Mouse (Mus musculus) kidney, adult 9 months (tissue): ENCODE data around the gene Efnb3.
A peak's percentile ranks its signal among the peaks of the same experiment; 100 is the strongest.

Source experiments
- DNase-seq: peaks from one replicate; pipeline ENCODE4 v3.0.0; 2022

Gene Efnb3

GRCm38 (mm10) chr11:69582230-69582805, 22.3 kb upstream of the Efnb3 start:
- DNase-seq: no peak

DNA sequence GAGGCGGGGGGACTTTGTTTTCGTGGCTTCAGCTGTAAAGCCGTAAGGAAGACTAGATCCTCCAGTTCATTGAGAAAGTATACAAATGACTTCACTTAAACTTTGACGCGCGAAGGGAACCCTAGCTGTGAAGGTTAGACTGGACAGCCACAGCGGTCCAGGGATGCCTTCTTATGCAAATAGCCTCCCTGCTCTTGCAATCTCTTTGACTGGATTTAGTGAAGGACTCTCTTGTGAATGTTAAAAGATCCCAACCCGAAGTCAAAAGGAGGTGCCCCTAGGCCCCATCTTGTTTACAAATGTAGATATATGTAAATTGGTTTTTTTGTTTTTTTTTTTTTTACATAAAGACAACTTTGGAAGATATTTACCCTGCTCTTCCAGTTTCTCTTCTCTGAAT, 21.8 kb upstream of the Efnb3 start:
- no peak for DNase-seq

DNA sequence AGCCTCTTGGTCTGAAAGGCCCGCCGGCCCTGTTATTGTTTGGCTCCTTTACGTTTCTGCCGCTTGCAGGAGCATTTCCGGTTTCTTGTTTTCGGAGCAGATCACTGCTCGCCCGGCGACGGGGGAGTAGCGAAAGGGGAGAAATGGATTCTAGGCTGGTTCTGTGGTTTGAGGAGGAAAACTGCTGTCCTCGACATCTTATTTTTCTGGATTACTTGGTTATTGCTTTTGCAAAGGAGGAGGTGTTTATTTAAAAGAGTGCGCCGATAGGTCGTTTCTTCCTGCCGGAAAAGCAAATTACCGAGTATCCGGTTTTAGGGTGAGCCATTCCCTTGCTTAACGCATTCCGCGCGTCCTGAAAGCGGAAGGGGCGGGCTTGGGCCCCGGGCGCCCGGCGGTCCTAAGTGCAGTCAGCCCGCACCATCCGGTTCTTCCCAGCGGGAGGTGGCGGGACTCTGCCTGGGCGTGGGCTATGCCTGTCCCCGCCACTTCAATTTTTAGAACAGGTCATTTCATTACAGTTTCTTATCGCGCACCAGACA, 21.2 kb upstream of the Efnb3 start:
- peak; percentile 96 for DNase-seq

DNA sequence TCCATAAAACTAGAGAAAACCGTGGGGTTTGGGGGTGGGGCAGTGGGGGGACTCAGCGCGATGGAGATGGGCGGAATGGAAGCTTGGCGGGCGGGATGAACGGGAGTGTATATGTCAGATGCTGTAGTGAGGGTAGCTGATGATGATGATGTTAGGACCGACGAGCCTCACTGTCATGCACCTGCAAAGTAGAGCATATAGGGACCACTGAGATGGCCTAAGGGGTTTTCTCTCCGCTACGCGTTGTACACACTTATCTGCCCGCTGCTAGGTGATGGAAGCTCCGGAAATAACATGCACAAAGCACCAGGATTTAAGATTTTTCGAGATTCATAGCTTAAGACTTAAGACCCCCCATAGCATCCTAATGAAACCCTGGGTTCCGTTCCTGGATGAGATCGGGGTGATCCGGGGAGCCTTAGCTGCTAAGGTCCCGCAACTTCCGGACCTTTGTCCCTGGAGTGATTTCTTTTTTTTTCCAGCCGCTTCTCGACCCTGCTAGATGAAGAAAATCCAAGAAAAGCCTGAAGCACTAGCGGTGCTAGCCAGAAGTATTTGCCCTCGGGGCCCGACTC, 20.7 kb upstream of the Efnb3 start:
- DNase-seq: no peak

- DNase-seq: peak; percentile 98
Observed at GRCm38 (mm10) chr11:69580091-69580514, 20.1 kb upstream of the Efnb3 start, which contains the start of the genes Wrap53 and Trp53. TSS of gene Wrap53 (minus strand) at chr11:69580255. TSS of gene Trp53 (plus strand) at chr11:69580359.

- peak; percentile 99 for DNase-seq
Observed at GRCm38 (mm10) chr11:69579128-69580017, 19.4 kb upstream of the Efnb3 start.

DNA sequence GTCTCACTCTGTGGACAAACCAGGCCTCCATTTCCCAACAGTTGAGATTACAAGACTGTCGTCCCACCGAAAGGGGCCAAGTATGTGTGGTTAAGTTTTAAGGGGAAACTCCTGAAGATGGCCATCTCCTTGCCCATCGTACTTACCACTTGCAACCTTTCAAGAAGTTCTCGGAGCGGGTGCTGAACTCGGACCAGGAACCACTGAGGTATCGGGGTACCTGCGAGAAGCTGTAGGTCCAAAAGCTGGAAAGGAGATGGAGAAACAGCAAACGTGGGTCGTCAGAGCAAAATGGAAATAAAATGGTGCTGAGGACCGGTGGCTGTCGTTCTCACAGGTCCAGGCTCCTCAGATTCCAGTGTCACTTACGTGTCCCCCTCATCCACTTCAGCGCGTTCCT, 18.3 kb upstream of the Efnb3 start:
- no peak for DNase-seq

DNA sequence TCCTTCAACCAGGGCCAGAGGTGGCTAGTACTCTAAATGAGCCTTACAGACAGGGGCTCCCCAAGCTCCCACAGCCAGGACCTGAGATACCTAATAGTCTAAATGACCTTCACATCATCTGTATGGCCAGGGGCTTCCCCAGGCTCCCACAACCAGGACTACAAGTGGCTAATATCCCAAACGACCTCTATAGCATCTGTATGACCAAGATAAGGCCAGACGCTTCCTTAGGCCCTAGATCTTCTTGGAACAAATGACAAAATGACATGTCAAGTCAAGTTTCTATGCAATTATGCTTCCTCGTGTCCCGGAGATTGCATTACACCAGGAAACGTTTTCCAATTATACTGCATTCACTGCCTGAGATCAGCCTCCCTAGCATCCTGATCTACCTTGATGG, 16.3 kb upstream of the Efnb3 start:
- DNase-seq: no peak

DNA sequence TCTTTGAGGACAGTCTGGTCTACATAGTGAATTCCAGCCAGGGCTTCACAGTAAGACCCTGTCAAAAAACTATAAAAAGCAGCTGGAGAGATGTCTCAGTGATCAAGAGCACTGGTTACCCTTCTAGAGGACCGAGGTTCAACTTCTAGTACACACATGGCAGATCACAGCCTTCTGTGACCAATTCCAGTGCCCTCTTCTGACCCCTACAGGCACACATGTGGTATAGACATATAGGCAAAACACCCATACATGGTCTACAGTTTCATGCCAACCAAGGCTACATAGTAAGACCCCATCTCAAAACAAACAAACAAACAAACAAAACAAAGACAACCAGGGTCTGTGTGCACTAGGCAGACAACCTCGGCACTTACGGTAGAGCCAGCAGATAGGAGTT, 15.2 kb upstream of the Efnb3 start:
- no peak for DNase-seq

DNA sequence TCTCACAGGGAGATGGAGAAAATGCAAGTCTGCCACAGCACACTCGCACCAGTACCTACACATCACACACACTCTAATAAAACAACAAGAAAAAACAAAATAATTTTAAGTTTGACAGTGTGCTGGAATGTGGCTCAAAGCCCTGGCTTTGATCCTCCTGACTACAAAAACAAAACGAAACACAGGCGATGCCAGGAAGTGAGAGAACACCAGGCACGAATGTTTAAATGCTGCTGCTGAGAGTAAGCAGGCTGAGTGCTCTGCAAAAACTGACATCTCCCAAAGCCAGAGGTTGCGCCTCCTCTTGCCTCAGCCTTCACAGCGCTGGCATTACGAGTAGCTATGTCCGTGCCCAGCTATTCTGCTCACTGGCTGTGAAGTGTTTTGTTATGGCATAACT, 5.1 kb upstream of the Efnb3 start:
- no peak for DNase-seq

- DNase-seq: no peak
Observed at GRCm38 (mm10) chr11:69564391-69564790, 4.4 kb upstream of the Efnb3 start.

- no peak for DNase-seq
Observed at GRCm38 (mm10) chr11:69563373-69563772, 3.4 kb upstream of the Efnb3 start.

DNA sequence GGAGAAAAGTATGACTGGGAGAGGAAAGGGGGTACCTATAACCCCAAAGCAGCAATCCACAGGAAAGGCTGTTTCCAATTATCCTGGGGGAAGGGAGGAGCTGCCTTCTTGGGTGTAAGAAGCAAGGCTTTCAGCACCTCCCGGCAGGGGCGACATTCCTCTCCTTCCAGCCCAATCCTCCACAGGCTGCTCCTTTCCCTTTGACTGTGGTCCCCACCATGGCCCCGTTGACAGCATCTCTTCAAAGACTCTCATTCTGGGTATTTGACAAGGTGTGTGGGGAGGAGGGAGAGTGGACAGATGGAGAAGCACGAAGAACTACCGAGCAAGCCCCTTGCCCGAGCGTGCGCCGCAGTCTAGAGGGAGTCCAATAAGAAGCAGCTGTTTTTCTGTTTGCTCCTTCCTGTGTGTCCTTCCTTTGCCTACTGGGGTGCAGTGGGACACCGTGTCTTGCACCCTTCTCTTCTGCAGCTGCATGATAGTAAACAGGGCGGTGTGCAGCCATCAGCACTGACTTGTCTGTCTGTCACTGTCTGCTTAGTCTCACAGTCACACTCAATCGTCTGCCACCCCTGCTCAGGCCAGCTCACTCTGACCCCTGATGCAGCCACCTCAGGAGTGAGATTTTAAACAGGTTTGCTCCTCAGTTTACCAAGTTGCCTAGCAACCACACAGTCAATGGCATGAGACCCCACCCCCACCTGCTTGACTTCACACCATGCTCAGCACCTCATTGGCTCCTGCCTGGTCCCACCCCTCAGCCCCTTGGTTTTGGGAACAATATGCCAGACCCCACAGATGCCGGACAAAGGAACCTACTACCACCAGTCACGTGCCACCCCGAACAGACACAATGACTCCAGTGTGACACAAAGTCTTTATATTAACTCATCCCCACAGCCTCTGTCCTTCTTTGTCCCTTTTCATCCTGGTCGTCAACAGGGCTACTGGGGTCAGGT, 1.2 kb upstream of the Efnb3 start:
- no peak for DNase-seq

GRCm38 (mm10) chr11:69559183-69559582, 822 bp downstream of the Efnb3 start:
- DNase-seq: no peak

DNA sequence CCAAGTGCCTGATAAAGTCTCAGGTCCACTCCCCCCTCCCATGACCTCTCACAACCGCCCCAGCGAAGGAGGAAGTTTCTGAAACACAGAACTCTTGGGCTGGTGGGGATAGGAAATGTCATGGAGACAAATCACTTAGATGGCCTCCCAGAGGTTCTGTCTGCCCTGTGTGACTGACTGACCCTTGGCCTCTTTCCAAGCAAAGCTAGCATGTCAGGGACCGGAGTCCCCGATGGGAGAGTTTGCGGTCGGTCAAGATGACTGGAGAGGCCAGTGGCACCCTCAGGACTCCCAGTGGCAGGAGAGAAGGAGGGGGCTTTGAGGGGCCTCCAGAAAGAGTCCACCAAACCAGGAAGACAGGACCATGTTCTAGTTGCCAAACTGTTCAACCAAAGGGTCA, 1.2 kb downstream of the Efnb3 start:
- peak; percentile 37 for DNase-seq

GRCm38 (mm10) chr11:69557381-69557958, 2.5 kb downstream of the Efnb3 start:
- no peak for DNase-seq

DNA sequence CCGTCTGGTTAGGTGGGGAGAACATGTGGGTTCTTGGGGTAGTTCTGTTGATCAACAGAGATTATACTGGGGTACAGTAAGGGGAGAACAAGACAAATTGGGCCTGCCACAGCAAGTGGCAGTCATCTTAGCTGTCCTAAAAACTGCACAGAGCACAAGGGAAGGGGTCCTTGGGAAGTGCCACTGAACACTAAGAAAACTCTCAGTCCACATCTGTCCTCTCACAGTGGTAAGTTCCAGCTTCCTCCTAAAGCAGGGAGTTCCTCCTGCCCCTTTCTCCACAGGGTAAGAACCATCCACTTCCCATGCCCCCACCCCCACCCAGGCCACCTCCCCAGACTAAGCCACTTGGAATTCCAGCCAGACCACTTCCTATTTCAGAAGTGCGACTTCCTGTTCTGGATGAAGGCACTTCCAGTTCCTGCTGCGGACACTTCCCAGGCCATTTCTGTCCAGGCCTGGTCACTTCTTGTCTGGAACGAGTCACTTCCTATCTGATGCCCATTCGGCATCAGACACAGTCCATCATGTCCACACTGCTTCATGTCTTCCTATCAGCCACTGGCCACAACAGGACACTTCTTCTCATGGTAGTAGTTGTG, 5.4 kb downstream of the Efnb3 start:
- DNase-seq: no peak

GRCm38 (mm10) chr11:69553341-69553721, 6.7 kb downstream of the Efnb3 start:
- DNase-seq: no peak

DNA sequence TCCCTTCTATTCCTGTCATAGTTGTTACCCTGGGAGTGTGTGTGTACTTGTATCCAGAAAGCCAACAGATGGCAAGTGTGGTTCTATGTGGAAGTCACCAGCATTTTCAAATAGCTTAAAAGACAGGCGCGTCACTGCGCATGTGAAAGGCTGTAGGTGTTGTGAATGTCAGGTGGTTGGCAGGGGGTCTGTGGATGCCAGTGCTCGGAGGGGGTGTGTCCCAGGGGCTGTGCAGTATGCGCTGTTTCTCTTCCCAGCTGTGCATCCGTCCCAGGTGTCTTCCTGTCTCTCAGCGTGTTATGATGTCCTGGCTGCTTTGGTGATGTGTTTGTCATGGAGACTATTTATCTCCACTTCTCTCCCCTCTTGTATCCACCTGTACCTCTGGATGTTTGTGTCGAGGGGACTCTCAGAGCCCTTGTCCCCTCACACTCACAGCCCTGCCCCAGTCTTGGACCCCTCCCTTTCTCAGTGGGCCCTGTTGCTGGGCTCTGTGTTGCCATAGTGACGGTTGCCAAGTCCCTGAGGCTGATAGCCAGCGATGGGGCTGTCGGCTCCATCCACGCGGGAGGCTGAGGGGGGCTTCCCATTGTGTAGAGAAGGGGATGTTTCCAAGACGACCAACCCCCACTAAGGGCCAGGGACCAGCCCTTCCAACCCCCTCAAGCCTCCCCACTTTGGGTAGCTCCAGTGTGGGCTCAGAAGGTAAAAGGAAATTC, 7.2 kb downstream of the Efnb3 start:
- DNase-seq: no peak

DNA sequence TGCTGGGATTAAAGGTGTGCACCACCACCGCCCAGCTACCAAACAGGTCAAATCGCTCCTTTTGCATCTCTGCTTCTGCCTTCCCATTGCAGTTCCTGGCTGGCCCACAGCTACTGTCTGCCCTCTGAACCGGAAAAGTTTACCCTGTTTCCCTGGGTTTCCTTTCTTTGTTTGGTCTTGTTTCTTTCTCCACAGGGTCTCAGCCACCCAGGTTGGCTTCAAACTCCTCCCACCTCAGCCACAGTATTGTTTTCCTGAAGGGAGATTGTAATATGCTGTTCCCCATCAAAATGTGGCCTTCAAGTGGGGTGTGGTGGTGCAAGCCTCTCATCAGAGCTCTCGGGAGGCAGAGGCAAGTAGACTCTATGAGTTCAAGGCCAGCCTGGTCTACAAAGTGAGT, 8.7 kb downstream of the Efnb3 start:
- no peak for DNase-seq

- DNase-seq: no peak
Observed at GRCm38 (mm10) chr11:69549060-69549656, 10.8 kb downstream of the Efnb3 start, which contains the start of gene Dnah2. TSS of gene Dnah2 (minus strand) at chr11:69549110.
